Mouse (Mus musculus) T-cell, adult 2 months (primary cell): ENCODE results near the gene Ahdc1.

ENCODE experiments used
- DNase-seq: peaks from one replicate; pipeline ENCODE4 v3.0.0; 2022; ENCODE audit warnings: low spot score

Gene Ahdc1

DNA sequence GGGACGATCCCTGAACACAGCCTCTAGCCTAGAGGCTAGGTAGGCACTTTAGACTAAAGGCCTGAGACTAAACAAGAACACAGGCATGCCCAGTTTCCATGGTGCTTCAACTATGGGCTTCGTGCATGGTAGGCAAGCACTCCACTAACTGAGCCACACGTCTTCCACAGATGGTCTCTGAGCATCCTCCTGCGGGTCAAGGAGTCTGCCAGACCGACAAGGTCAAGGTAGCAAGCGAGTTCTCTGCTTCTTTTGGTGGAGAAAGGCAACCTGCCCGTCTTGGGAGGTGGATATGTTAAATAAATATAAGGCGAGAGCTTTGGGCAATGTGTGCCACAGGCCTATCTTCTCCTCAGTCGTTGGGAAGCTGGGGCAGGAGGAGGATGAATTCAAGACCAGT is 90.7 kb downstream of the Ahdc1 start:
- DNase-seq = no peak

DNA sequence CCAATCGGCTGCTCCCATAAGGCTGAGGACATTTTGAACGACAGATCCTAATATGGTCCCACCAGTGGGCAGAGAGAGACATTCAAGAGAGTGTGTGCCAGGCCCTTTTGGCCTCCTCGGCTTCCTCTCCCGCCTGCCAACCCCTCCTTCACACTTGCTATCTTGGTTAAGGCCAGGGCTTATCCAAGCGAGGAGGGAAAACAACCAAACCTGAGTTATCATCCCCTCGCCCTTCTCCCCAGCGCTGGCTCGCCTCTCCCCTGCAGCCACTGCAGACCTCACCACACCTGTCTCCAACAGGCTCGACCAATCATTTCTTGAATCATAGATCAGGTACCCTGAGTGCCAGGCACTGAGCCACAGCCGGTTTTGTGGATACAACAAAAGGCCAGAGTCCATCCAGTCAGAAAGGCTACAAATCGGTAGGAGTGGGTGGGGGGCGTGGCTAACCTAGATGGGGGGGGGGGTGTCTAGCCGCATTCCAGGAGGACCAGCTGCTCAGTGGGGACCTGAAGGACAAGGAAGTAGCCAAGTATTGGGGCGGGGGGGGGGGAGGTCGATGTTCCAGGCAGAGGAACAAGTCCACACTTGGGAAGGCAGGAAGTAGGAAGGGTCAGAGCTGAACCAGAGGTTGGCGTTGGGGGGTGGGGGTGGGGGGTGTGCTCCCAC is 92.6 kb downstream of the Ahdc1 start:
- no peak for DNase-seq

DNA sequence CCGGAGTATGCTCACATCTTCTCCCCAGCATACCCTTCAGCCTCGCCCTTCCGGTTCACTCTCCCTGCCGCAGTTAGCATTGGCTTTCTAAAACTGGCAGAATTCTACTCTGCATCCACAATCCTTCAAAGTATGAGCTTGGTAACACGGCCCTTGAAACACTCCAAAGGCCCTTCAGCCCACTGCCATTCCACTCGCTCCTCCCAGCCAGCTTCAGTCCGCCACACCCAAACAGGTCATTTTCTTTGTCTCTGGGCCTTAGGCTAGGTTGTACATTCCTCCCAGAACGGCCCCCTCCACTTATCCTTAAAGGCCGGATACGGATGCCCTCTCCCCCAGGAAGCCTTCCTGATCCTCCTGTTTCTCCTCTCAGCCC is 93.1 kb downstream of the Ahdc1 start:
- DNase-seq = no peak

DNA sequence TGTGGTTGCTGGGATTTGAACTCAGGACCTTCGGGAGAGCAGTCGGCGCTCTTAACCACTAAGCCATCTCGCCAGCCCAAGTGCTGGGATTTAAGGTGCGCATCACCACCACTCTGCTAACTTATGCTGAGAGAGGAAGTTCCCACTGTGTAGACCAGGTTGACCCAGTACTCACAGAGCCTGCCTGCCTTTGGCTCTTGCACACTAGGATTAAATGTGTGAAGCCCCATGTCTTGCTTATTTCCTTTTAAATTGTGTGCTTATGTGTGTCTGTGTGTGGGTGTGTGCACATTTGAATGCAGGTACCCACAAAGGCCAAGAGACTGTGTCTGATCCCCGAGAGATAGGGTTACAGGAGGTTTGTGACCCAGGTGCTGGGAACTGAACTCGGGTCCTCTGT is 95.6 kb downstream of the Ahdc1 start:
- DNase-seq = no peak

DNA sequence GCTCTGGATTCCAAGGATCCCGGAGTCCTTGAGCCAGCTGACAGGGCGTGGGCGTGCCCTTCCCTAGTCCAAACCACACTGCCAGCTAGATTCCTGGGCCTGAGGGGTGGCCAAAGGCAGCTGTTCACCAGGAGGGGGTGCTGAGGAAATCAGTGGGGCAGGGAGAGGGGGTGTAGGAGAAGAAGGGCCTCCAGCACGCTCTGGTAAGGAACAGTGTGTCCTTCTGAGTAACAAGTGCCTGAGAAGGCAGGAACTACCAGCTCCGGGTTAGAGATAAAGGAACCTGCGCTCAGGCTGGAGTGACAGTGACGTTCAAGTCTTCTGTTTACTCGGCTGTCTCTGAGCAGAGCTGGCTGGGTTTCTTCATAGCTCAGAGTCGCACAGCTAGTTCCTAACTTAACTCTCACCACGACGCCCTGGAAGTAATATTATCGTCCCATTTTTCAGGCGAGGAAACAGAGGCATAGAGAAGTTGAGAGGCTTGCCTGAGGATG is 96.8 kb downstream of the Ahdc1 start:
- no peak for DNase-seq

DNA sequence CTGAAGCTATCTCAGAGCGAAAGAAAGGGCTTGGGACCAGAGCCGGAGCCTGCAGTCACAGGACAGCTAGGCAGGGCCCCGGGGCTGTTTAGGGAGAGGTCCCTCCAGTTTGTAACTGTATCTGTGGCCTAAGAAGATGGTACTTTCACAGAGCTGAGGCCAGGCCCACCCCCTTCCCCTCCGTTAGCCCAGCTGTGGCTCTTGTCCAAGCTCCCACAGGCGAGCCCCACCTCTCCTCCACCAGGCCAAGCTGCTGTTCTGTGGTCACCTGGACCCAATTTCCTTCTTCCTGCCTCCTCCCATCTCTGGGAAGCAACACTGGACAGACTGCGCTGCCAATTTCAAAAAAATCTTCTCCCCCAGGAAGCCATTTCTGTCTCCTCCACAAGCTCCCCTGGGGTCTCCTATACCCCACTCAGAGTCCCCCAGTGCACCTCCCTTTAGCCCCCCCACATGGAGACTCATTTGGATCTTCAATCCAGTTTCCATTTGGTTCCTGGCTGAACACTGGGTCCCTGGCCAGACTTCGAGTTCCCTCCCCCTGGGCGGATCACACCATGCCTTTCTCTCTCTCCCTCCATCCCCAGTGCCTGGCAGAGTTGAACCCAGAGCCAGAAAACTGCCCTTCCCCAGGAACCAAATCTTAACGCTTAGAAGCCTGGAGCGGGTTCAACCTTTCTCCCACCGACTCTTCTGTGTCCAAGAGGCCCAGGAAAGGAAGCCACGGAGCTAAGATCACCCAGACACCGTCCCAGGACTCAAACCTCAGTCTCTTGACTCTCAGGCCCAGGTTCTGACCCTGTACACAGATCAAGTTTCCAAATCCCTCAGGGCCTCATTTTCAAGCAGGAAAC is 97.6 kb downstream of the Ahdc1 start:
- DNase-seq = no peak

DNA sequence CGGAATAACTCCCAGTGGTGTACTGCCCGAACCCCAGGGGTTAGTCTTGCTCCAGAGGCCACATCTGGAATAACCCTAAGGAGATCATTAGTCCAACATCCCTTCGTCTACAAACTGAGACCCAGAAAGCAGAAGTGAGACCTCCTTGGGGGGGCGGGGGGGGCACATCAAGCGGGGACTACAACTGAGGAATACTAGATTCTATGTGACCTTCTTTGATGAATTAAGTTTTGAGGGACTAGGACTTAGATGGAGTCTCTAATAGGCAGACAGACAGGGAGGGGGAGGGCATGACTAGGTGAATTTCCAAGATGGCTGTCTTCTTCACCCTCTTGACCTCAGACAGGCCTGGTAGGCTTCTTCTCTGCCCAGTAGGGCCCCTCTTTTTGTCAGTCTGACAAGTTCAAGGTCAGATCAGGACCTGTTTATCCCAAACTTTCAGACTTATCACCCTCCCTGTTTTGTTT is 98.3 kb downstream of the Ahdc1 start:
- DNase-seq = no peak

DNA sequence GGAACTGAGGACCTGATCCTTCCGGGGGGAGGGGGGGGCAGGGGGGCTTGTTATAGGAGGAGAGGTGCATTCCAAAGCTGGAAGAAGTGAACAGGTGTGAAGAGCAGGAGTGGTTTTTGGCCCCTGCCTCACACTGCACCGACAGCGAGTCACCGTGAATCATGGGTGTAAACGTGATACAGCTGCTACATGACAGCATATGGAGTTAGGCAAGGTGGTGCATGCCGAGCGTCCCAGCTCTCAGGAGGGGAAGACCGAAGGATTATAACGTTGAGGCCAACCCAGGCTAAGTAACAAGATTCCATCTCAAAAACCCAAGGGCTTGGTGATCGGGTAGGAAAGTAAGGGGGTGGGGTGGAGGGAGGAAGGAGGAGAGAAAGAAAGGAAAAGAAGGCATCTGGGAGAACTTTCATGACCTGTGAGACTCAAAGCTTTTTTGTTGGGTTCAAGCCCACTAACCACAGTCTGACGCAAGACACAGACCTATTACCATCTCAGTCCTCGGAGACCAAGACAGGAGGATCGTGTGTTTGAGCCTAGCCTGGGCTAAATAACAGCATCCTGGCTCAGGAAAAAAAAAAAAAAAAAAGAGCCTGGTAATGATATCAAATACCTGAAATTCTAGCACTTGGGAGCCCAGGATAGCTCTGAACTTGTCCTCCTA is 101.2 kb downstream of the Ahdc1 start:
- no peak for DNase-seq

DNA sequence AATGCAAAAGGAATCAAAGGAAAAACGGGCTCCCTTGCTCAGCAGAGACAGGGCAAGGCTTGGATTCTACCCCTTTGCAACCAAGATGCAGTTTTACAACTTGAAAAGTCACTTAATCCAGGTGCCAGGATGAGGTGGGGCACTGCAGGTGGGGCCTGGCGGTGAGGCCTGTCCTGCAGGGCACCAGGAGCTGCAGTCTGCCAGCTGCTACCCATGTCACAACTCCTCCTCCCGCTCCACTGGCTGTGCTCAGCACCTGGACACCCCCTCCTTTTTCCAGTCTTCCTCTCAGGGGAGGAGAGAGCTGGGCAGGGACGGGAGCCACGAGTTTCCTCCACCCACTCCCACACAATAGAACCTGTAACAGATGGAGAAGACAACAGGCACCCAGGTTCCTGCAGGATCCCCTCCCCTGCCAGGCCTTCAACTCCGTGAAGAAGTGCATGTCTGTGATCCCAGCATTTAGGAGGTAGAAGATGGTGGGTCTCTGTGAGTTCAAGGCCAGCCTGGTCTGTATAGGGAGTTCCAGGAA is 102.4 kb downstream of the Ahdc1 start:
- DNase-seq = no peak

DNA sequence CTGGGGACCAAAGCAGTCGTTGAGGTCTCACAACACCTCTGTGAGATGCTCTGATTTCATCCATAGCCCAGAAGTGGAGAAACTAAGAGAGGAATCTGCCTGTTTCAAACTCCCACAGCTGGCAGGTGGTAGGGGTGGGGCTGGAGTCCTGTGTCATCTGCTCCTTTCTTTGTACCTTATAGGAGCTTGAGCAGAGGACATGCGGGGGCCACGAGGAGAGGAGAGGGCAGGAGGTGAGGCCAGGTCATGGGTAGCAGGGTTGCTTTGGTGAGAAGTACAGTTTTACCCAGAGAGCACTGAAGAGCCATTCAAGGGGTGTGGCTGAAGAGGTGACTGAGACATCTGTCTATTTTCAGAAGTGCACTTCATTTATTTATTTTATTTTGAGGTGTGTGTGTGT is 103.7 kb downstream of the Ahdc1 start:
- DNase-seq = no peak

DNA sequence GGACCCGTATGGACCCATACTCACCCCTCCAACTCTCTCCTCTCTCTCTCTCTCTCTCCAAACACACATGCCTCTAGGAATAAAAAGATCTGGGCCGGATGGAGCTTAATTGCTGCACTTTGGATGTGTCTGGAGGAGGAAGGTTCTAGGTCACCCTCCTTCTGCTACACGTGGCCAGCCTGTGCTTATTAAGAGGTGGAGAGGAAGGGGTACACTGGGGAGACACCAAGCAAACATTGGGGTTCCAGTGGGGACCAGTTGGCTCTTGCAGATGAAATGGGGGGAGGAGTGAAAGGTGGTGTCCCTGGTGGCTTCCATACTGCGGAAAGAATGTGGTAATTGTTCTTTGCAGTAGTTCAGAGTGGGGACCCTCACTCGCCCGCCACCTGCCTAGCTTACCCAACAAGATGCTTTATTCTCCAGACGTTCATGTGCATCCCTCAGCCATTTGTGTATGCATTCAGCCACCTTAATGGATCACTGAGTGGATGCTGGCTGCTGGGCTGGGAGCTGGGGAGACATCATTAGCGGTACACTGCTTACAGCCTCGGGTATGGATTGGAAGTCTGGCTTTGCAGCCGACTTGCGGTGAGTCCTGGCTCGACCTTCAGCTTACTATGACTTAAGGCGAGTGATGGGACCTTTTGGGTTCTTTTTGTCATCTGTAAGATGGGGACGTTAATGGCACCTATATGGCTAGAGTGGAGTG is 104.8 kb downstream of the Ahdc1 start:
- DNase-seq = no peak

DNA sequence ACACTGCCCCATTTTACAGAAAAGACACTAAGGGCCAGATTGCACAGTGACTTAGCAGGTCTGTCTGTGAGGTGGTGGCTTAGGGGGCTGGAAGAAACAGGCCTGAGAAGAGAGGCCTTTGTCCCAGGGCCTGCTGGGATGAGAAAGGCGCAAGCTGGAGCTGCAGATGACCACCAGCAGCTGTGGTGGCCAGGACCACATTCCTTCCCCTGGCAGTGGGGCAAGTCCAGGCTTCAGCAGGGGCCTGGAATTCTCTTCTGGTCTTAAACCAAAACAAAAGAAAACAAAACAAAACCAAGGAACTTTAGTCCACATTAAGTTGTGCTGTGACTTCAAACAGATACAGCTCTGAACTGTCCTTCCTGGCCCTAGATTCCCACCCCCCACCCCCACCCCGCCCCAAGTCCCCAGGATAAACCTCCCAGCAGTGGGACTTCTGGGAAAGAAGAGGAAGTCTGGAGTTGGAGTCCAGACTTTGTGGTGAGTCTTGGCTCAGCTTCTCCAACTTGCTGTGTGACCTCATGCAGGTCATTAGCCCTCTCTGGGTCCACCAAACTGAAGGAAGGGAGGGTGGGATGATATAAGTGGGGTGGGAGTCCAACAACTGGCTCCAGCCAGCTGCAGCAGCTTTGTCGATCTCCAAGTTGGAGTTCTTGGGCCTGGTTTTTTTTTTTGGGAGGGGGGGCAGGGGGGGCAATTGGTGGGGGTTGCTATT is 105.9 kb downstream of the Ahdc1 start:
- no peak for DNase-seq

DNA sequence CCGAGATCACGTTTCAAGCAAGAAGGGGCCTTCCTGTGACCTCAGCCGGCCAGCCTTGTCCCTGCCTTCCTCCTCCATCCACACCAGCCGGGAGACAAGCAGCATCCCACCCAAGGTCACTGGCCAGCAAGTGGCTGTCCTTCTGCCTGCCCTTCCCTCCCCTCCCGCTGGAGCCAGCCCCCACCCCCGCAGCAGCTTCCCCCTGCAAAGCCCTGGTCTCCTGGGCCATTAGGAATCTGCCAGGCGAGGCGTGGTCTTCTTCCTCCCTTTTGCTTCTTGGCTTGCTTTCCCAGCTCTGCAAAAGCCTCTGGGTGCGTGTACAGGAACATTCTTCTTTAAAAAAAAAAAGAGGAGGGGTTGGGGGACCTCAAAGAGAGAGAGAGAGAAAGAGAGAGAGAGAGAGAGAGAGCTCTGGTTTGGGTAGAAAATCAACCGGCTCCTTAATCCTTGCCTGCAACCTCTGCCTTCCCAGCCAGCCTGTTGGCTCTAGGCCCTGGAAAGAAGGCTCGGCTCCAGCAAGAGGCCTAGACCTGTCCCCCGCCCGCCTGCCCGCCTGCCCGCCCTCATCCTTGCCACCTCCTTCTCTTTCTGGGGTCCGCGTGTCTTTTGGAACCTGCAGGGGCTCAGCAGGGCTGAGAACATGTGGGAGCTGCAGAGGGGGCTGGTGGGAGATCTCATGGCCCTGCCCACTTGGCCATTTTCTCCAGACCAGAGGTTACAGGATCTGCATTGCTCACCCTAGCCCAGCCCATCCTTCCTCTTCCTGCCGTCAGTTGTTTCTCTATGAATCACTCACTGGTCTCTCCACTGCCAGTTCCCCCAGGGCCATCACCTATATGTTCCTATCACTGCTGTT is 106.7 kb downstream of the Ahdc1 start:
- DNase-seq = no peak

DNA sequence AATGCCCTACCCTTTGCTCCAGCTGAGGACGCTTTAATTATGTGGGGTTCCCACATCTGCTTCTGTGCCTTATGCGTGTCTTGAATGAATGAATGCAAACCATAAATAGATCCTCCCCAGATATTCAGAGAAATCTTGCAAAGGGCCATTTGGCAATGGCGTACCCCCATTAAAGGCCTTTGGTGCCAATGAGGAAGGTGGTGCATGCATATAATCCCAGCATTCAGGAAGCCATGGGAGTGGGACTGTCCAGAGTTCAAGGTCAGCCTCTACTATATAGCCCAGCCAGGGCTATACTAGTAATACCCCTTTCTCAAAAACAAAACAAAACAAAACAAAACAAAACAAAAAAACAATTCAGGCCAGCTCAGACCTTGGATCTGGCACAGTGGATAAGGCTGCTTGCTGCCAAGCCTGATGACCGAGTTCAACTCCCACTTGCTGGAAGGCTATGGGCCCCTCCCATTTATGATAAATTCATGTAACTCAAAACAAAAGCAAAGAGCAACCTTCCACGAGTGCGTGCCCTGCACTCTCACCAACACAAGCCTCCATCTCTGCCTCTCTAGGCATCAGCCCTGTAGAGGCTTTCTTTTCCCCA is 107.8 kb downstream of the Ahdc1 start:
- no peak for DNase-seq

DNA sequence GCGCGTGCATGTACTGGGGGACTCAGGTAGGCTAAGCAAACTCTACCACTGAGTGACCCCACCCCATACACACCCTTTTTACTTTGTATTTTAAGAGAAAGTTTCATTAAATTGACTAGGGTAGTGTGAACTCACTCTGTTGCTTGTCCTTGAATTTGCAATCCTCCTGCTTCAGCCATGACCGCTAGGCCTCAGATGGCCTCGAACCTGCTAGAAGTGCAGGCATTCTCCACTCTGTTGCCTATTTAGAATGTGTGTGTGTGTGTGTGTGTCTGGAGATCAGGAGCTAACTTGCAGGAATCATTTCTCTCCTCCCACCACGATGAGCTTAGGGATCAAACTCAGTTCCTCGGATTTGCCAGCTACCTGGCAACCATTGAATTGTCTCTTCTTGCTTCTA is 108.5 kb downstream of the Ahdc1 start:
- DNase-seq = no peak

DNA sequence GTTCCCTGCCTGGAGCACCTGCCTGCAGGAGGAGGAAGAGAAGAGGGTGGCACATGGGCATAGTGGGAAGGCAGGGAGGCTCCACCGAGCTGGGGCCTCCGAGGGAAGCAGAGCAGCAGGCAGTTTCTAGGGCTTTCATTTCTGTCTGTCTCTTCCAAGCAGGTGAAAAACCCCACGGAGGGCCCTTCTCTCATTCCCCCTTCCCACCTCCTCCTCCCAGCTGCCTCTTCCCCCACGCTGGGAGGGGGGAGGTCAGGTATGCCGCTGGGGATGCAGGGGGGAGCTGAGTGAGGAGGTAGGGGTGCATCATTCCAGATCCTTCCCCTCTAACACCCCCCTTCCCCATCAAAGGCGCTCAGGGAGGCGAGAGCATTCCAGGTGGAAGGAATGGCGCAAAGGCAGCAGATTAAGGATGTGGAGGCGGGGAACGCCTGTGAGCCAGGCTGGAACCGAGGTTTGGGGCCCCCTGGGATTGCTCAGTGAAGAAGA is 109.8 kb downstream of the Ahdc1 start:
- DNase-seq = no peak

DNA sequence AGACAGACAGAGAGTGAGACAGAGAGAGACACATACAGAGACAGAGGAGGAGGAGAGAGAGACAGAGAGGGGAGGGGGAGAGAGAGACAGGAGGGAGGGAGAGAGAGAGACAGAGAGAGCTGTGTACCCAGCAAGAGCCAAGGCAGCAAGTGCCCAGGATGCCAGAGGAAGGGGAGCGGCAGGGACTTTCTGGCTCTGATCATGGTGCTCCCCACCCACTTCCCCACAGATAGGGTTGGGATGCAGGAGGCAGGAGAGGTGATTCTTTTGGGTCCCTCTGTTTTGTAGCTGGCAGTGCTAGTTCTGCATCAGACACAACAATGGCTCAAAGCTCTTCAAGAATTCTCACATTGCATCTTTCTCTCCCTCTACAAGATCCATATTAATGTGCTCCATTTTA is 110.4 kb downstream of the Ahdc1 start:
- DNase-seq = no peak

DNA sequence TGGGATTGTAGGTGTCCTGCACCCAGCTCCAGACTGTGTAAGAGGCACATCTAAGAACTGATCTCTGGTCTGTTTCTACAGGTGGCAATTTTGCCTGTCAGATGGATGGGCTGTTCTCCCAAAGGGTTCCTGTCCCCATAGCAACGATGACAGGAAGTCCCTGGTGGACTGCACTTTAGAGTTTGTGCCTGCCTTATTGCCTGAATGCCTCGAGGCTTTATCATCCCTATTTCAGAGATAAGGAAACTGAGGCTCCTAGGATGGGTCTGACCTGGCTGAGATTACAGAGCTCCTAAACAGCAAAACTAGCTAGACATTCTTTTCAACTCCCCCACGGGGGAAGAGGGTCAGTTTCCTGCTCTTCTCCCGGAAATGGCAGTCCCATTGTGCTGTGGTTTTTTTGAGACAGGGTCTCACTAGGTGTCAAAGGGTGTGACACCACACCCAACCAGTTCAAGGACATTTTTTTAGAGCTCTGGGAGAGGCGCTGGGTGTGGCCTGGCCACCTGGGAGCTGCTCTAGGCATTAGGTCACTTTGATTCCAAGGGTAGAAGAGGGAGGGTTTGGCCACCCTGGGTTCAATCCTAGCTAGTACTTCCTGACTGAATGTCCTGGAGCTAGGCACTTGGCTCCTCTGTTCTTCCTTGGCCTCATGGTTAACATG is 111.0 kb downstream of the Ahdc1 start:
- DNase-seq = peak; percentile 8

DNA sequence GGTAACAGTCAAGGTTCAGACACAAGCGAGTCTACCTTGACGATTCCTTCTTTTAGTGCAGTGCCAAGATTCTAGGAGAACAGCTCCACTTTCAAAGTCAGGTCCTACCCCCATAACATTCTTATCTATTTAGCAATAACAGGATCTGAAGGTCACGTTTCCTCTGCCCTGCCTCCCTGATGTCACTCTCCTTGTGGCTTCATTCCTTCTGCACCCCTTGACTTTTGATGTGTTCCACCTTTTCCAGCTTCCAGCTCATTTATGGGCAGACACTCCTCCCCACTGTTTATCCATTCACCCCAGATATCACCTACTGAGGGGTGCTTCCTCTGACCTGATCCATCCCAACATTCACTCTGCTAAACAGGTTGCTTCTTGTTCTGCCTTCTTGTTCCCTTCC is 116.0 kb downstream of the Ahdc1 start:
- no peak for DNase-seq
